ENCODE assay signal across 17 mouse cellular contexts in genomic region chr6:72399967-72400366, GRCm38 (mm10).
"Had no signal": no experiment of that assay in that cellular context is flagged by ENCODE, and none has a peak within 500 bp of the region (broad histone marks: within the 10 kb centered on the region; RNA-seq: fewer than 3 reads in every experiment).

No protein-coding gene starts in this region.

- H3K4me3 ChIP-seq: kidney, embryonic 15.5 days; midbrain, embryonic 13.5 days had no signal

- DNase-seq: kidney, adult 8-10 months; kidney, postnatal 10 days; kidney, postnatal 36 days; lung, adult 2 months; lung, postnatal 14 days; lung, postnatal 4 days; right cerebral cortex, adult 18-20 months; right cerebral cortex, postnatal 14 days; right cerebral cortex, postnatal 4 days; thymus, adult 2 months; thymus, postnatal 14 days; thymus, postnatal 4 days had no signal

- H3K27me3 ChIP-seq: kidney, embryonic 15.5 days; midbrain, embryonic 13.5 days had no signal

- H3K4me2 ChIP-seq: kidney, embryonic 15.5 days; liver, embryonic 11.5 days; midbrain, embryonic 13.5 days had no signal

- H3K4me1 ChIP-seq: midbrain, embryonic 13.5 days had no signal

- H3K27ac ChIP-seq: kidney, embryonic 15.5 days; midbrain, embryonic 13.5 days; stomach, postnatal 0 days had no signal

- ATAC-seq: intestine, postnatal 0 days; midbrain, embryonic 13.5 days had no signal

- H3K9ac ChIP-seq: kidney, embryonic 15.5 days; midbrain, embryonic 13.5 days had no signal

- H3K36me3 ChIP-seq: kidney, embryonic 15.5 days; midbrain, embryonic 13.5 days had no signal

- H3K9me3 ChIP-seq: kidney, embryonic 15.5 days; midbrain, embryonic 13.5 days had no signal
